Mouse (Mus musculus) E14TG2a.4 (cell line): ENCODE data around the gene Carns1.
A peak's percentile ranks its signal among the peaks of the same experiment; 100 is the strongest.

ENCODE experiments used
- CTCF ChIP-seq: conservative IDR thresholded peaks from 2 replicates; pipeline ENCODE4 v1.5.1; 2014; ENCODE audit warnings: low read length
- NANOG ChIP-seq: IDR thresholded peaks from 2 replicates; pipeline ENCODE4 v1.6.1; 2014; ENCODE audit warnings: borderline replicate concordance, low read length, mixed read lengths
- POU5F1 ChIP-seq: IDR thresholded peaks from 2 replicates; pipeline ENCODE4 v1.6.1; 2014; ENCODE audit warnings: low read length, borderline replicate concordance

GRCm38 (mm10) chr19:4147782-4148490 lies 27.3 kb downstream of the Carns1 start:
- TF ChIP-seq CTCF (no peak), NANOG (no peak), POU5F1 (peak; percentile 70; the same call in 1 of the 2 replicates)
